Mouse (Mus musculus): ENCODE data around the gene Ebf3. TPM values are rescaled to one million over a fixed set of nuclear protein-coding genes. Genes with fewer than 3 reads are reported as not detected.
A peak's percentile ranks its signal among the peaks of the same experiment; 100 is the strongest.

Ebf3 gene
- polyA plus RNA-seq, 1 experiment, result 35.3 TPM

DNA sequence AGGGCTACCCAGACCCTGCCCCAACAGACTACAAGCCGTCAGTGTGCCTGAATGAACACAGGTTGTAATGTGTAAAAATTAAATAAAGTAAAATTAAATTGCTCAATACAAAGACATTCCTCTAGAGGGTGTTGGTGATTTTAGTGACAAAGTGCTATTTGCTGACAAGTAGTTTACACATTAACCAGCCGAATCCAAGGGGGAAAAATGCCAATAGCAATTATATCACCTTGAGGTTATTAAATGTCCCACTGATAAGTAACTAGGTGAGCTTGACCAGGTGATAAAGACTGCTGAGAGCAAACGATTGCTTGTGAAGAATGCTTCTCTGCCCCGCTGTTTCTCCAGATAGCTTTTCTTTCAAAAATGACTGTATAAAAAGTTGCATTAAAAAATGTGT, 102.9 kb downstream of the Ebf3 start:
- Histone ChIP-seq H3K4me3 (ENCODE audit: insufficient read depth, low read depth, low read length) (no peak overlapping the region), H3K4me1 (ENCODE audit: control insufficient read depth, insufficient read depth, insufficient read length, low read length) (peaks cover 4% of the 10 kb centered on the region; the same call in 1 of the 2 replicates), H3K27ac (replicated peaks; ENCODE audit: low read depth, low read length) (no peak overlapping the region)

DNA sequence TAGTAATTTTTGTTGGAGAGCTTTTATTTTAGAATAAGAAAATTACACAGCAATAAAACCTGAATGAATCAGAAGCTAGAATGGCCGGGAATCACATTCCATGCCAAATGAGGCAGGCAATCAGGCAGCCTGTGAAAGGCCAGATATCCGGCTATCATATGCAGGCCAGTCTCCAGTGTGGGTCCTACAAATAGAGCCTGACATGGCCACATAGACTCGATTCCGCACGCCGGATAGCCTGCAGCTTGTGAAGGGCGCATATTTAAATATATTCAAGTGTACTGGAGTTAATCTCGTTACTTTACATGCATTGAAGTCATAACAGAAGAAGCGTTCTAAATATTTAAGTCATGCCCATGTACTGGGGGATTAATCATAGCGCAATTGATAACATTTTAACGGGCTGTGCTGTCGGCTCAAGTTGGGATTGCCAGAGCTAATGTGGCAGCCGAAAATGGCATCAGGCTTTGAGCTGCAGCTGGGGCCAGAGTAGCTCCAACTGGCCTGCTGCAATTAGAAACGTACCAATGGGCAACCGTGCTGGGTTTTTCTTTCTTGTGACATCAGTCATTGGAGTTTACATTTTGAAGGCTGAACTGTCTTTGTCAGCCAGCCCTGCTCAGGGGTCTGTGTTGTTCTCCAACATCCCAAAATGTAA, 104.4 kb downstream of the Ebf3 start:
- no peaks in the 10 kb centered on the region for H3K4me1 ChIP-seq (ENCODE audit: control insufficient read depth, insufficient read depth, insufficient read length, low read length)
- no peak overlapping the region for H3K27ac ChIP-seq (replicated peaks; ENCODE audit: low read depth, low read length)
- H3K4me3 ChIP-seq (ENCODE audit: insufficient read depth, low read depth, low read length), result no peak overlapping the region

DNA sequence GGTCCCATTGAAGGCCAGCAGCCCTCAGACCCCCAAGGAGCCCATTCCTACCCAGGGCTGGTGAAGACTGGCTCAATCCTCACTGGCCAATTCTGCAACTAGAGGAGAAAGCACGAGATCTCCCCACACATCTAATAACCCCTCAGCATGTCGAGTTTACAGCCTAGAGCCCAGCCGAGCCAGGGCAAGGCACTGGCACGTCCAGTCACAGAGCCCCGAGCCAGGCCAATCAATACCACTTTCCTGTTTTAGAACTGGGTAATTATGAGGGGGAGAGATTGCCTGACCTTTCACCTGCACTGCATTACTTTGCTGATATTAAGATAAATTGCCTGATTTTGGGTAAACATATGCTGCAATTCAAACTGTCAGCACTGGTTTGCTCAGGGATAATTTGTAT, 105.7 kb downstream of the Ebf3 start:
- H3K27ac ChIP-seq (replicated peaks; ENCODE audit: low read depth, low read length), result no peak overlapping the region
- H3K4me3 ChIP-seq (ENCODE audit: insufficient read depth, low read depth, low read length), result no peak overlapping the region
- H3K4me1 ChIP-seq (ENCODE audit: control insufficient read depth, insufficient read depth, insufficient read length, low read length), result no peaks in the 10 kb centered on the region

DNA sequence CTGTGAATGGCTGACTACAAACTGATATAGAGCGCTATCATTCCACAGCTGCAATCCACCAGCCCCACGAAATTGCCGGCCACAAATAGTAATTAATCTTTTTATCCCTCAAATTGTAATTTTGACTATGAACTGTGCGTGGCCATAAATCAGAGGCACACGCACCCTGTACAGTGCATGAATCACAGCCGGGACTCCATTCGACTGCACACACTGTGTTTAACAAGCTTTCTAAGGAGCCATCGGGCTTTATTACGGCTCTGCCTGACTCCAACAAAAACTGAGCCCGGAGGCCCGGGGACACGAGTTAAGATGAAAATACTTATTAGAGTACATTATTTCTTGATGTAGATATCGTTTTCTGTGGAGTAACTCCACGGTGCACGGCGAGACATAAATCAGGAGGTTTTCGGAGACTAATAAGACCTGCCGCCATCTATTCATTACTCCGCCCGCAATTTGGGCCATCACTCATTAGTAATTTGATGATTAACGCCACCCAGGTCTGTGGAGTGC, 107.4 kb downstream of the Ebf3 start:
- Histone ChIP-seq H3K4me1 (ENCODE audit: control insufficient read depth, insufficient read depth, insufficient read length, low read length) (no peaks in the 10 kb centered on the region; the same call in 1 of the 2 replicates), H3K27ac (replicated peaks; ENCODE audit: low read depth, low read length) (no peak overlapping the region), H3K4me3 (ENCODE audit: insufficient read depth, low read depth, low read length) (no peak overlapping the region)

DNA sequence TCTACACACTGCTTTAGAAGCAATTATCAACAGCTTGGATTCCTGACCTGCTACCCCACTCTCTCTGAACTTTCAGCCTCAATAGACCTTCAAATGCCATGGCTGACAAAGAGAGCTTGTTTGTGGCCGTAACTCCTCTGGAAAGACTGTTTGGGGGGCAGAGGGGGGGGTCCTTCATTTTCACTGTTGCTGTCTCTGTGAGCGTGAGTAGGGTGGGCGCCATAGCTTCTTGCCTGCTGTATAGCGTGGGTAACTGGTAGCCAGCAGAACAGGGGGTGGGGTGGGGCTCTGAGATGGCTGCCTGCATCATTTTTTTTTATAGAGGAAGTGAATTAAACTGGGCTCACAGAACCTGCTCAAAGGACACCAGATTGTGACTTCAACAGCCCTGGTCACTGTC, 114.7 kb downstream of the Ebf3 start:
- Histone ChIP-seq H3K4me3 (ENCODE audit: insufficient read depth, low read depth, low read length) (no peak overlapping the region), H3K4me1 (ENCODE audit: control insufficient read depth, insufficient read depth, insufficient read length, low read length) (no peaks in the 10 kb centered on the region; the same call in 1 of the 2 replicates), H3K27ac (replicated peaks; ENCODE audit: low read depth, low read length) (no peak overlapping the region)

DNA sequence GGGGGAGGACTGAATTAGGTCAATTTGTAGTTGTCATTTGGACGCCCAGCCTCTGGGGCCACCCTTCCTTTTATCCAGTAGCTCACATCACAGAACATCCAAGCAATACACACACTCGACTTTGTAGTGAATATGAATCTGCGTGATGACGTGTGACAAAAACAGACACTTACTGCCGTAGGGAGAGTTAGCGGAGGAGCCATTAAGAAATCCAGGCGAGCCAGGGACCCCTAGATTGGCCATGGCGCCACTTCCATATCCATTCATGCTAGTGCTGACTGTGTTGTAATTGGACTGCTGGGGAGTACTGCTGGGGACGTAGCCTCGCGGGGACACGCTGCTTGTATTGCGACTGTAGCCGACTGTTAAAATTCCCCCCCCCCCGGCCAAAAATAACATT, 115.3 kb downstream of the Ebf3 start:
- Histone ChIP-seq H3K27ac (replicated peaks; ENCODE audit: low read depth, low read length) (no peak overlapping the region), H3K4me3 (ENCODE audit: insufficient read depth, low read depth, low read length) (no peak overlapping the region), H3K4me1 (ENCODE audit: control insufficient read depth, insufficient read depth, insufficient read length, low read length) (no peaks in the 10 kb centered on the region; the same call in 1 of the 2 replicates)

DNA sequence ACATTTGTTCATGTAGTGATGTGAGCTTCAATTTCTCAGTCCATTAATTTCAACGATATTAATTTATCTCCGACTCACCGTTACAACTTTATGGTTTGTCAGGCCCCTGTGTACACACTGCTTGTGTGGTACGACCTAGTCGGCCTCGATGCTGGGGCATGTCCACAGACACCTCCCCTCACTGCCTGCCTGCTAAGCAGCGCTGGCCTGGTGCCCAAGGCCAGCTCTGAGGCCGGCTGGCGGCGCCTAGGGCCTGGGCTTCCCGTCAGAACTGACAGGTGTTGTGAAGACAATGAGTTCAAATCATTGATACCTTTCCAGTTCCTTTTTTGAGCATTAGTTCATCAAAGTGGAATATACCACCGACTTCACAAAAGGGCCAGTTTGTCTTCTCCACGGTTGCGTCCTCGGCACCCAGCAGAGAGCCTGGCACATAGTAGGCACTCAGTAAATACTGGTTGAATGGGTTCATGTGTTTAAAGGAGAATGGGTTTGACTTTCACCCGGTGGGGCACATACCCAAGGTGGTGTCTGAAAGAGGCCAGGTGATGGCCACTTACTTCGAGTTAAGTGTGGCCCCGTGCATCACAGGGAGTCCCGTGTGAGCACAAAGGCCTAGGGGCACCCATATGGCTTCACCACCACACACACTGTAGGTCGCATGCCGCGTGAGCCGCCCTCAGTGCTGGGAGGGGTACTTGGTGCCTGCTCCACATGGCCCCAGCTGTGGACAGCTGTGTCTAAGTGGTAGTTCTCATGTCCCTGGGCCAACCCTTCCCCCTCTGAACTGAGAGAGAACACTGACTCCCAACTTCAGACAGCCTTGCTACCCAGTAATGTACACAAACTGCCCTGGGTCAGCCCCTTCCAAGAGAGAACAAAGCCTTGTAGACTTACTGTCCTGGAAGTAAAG, 116.9 kb downstream of the Ebf3 start:
- Histone ChIP-seq H3K27ac (replicated peaks; ENCODE audit: low read depth, low read length) (no peak overlapping the region), H3K4me1 (ENCODE audit: control insufficient read depth, insufficient read depth, insufficient read length, low read length) (no peaks in the 10 kb centered on the region; the same call in 1 of the 2 replicates), H3K4me3 (ENCODE audit: insufficient read depth, low read depth, low read length) (no peak overlapping the region)

DNA sequence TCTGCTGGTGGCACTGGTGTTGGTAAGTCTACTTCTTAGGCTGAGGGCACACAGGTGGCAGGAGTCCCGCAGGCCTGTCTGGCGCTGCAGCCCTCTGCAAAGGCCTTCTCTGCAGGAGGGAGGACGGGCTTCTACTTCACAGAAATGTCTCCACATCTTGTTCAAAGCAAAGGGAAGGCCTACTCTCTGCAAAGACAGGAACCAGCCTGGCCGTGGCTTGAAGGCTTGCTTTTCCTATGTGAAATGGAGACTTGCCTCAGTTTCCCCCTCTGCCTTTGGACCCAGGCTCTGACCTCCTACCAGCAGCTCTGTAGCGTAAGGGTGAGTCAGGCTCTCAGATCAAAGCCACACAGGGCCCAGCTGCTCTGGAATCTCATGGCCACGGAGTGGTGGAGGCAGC, 117.7 kb downstream of the Ebf3 start:
- H3K27ac ChIP-seq (replicated peaks; ENCODE audit: low read depth, low read length), result no peak overlapping the region
- H3K4me1 ChIP-seq (ENCODE audit: control insufficient read depth, insufficient read depth, insufficient read length, low read length), result no peaks in the 10 kb centered on the region

DNA sequence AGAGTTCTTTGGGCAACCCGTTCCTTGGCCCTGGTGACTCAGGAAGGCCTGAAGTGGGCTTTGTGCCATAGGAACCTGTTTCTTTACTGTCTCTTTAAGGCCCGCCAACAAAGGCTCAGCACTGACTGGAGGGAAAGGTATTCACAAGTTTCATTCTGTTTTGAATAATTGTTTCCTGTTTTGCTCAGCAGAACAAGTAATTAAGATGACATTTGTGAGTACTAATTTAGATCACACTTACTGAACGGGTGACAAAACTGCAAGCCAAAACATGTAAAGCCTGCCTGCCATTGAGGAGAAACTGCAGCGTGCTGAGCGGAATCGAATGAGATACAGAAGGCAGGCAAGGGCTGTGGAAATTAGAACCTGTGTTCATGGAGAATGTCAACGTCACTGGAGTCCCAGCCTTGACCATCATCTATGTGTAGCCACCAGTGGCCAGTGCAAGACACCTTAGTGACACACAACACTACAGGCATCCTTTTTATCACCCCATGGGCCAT, 121.4 kb downstream of the Ebf3 start:
- H3K4me1 ChIP-seq (ENCODE audit: control insufficient read depth, insufficient read depth, insufficient read length, low read length), result no peaks in the 10 kb centered on the region
- no peak overlapping the region for H3K27ac ChIP-seq (replicated peaks; ENCODE audit: low read depth, low read length)
- H3K4me3 ChIP-seq (ENCODE audit: insufficient read depth, low read depth, low read length), result no peak overlapping the region

More for the DNA sequence above, 117.7 kb downstream of the Ebf3 start:
- no peak overlapping the region for H3K4me3 ChIP-seq (ENCODE audit: insufficient read depth, low read depth, low read length)

DNA sequence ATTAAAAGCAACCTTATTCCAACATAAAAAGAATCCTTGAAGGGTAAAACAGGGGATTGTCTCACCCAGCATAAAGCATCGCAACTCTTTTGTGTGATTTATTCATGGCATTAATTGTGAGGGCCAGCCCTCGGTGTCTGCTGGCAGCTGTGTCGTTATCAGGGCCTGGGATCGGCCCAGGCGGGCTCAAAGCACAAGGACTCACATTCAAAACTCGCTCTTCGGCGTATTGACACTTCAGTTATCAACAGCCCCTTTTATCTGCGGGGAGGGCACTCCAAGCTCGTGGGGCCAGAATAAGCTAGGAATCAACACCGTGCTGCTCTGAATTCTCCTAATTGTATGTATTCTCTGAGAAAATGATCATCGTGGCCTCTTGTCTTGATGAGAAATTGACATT, 122.4 kb downstream of the Ebf3 start:
- H3K4me1 ChIP-seq (ENCODE audit: control insufficient read depth, insufficient read depth, insufficient read length, low read length), result no peaks in the 10 kb centered on the region
- H3K4me3 ChIP-seq (ENCODE audit: insufficient read depth, low read depth, low read length), result no peak overlapping the region
- H3K27ac ChIP-seq (replicated peaks; ENCODE audit: low read depth, low read length), result no peak overlapping the region

DNA sequence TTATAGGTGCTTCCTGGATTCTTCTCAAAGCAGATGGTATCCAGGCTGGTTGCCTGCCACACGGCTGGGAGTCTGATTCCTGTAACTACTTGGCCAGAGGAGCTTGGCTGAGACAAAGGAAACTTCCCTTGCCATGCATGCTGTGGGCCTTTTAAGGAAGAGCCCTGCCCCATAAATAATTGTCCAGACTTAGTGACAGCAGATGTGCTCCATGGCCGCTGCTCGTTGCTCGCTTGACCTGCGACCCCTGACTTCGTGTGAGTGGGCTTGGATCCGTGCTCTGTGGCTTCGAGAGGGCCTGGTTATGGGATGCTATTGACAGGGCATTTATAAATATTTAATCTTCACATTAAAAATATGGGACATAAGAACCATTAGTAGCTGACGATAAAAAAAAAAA, 142.0 kb downstream of the Ebf3 start:
- Histone ChIP-seq H3K4me3 (ENCODE audit: insufficient read depth, low read depth, low read length) (no peak overlapping the region), H3K4me1 (ENCODE audit: control insufficient read depth, insufficient read depth, insufficient read length, low read length) (no peaks in the 10 kb centered on the region), H3K27ac (replicated peaks; ENCODE audit: low read depth, low read length) (no peak overlapping the region)

DNA sequence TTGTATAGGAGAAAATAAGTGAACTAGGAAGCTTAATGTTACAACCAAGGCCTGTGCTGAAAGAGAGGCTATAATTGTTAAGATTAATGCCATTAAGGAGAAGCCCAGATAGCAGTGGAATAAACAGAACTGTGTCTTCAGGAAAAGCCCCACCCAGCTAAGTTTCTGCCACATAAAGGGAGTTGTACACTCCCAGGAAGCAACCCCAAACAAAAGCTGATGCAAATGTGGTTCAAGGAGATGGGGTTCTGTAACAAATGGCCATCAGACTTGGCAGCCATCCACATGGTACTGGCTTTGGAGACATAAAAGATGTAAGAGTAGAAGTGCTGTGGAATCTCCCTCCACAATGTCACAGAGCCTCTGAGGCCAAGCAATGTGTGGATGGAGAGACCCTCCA, 155.2 kb downstream of the Ebf3 start:
- no peaks in the 10 kb centered on the region for H3K4me1 ChIP-seq (ENCODE audit: control insufficient read depth, insufficient read depth, insufficient read length, low read length)
- H3K27ac ChIP-seq (replicated peaks; ENCODE audit: low read depth, low read length), result no peak overlapping the region
- H3K4me3 ChIP-seq (ENCODE audit: insufficient read depth, low read depth, low read length), result no peak overlapping the region

DNA sequence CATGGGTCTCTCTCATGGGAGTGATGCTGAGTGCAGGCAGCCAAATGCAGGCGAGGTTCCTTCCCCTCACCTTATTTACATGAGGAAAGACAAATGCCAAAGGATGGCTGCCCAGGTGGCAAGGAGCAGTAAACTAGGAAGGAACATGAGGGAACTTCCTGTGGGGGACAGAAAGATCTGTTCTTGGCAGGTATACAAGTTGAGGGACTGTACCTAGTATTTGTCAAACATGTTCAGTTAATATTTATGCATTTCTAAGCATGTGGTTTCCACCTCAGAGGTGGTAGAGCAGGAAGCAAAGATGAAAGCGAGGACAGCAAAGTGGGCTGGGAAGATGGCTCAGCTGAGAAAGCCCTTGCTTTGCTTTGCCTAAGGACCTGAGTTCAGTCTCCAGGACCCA, 159.6 kb downstream of the Ebf3 start:
- Histone ChIP-seq H3K4me3 (ENCODE audit: insufficient read depth, low read depth, low read length) (no peak overlapping the region), H3K4me1 (ENCODE audit: control insufficient read depth, insufficient read depth, insufficient read length, low read length) (no peaks in the 10 kb centered on the region), H3K27ac (replicated peaks; ENCODE audit: low read depth, low read length) (no peak overlapping the region)

DNA sequence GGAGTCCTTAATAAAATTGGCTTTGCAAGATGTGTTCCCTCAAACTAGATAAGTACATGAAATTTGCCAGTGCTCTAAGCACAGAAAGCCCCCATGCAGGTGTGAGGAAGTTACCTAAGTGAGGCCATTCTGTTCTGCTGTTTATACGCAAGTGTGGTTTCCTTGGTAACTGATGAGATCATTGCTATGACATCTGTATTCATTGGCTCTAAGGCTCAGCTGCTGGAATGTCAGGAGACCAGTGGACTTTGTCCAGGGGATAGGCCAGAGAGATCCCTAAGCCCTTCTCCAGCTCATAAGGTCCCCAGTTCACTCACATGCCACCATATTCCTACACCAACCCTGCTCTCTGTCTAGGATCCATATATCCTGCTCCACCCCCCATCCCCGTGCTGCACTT, 162.4 kb downstream of the Ebf3 start:
- no peaks in the 10 kb centered on the region for H3K4me1 ChIP-seq (ENCODE audit: control insufficient read depth, insufficient read depth, insufficient read length, low read length)
- H3K4me3 ChIP-seq (ENCODE audit: insufficient read depth, low read depth, low read length), result no peak overlapping the region
- no peak overlapping the region for H3K27ac ChIP-seq (replicated peaks; ENCODE audit: low read depth, low read length)

DNA sequence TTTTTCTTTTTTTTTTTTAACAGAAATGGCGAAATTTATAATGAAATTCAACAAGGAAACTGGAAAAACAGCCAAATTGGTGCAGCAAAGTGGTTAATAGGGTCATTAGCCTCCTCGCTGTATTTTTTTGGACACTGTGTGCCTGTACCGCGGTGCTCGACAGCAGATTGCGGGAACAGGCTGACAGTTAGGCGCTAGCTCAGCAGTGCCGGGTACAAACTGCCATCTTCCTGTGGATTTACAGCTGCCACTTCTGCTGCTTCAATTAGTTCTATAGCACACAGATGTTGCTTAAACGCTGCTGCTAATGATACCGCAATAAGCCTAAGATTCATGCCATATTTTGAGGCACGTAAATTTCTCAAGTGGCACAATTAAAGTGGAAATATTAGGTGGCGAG, 167.1 kb downstream of the Ebf3 start:
- Histone ChIP-seq H3K27ac (replicated peaks; ENCODE audit: low read depth, low read length) (no peak overlapping the region), H3K4me1 (ENCODE audit: control insufficient read depth, insufficient read depth, insufficient read length, low read length) (no peaks in the 10 kb centered on the region), H3K4me3 (ENCODE audit: insufficient read depth, low read depth, low read length) (0 out of 2 replicates have a peak overlapping the region, but pooled peaks have one; percentile 13)

Measured in brown adipose tissue, adult 24 weeks (tissue).